Mouse (Mus musculus): ENCODE results near the gene Cab39l.
"Not testable (repeated sequence)": the region's sequence is repeated elsewhere in the genome, so short reads cannot be mapped to it uniquely, and the experiment has no call there.

GRCm38 (mm10) chr14:59614149-59614548 lies 173.4 kb downstream of the Cab39l start:
- not testable (repeated sequence) for TF ChIP-seq CTCF (IDR thresholded peaks at IDR 0.05; ENCODE audit: low read depth, low read length); POLR2A (IDR thresholded peaks at IDR 0.05; ENCODE audit: borderline replicate concordance, low read depth, low read length)
